Mouse (Mus musculus): ENCODE results near the gene Polr2l.

The Polr2l gene

DNA sequence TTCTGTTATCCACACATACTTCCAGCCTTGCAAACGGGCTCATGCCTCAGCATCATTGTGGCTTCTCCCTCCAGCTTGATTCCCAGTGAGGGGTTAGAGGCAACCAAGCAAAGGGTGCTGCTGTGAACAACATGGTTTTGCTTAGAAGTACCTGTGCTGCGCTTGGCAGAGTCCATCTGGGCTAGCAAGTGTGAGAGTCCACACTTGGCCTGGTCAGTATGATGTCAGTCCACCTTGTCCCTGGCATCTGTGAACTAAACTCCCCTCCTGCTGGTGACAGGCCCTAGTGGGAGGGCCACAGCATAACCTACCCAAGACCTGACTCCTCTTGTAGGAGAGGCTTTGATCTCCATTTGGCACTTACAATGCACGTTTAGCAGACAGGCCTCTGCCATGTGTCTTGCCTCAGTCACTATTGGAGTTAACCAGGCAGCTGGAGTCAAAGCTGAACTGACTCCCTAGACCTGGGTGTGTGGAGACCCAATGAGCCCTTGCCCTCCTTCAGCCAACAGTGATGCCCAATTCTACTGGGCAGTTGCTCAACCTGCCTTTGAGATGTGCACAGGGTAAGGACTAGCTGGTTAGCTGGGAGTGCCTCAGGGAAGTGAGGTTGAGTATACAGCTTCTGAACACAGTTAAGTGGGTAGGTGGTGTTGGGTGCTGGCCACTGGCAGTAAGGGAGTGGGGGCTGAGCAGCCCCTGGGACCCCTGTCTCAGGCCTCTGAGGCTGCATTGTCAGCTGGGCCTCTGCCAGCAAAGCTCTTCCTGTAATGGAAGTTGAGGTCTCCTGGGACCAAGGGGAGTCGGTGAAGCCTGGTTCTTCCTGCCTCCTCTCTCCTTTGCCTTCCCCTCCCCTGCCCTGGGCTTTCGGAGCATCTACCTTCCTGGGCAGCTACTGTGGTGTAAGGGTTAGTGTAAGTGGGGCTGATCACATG, 9.5 kb upstream of the Polr2l start:
- no peak for DNase-seq (ENCODE audit: low spot score in 2 of 2)

GRCm38 (mm10) chr7:141483114-141483653, 8.3 kb upstream of the Polr2l start:
- no peak for DNase-seq (ENCODE audit: low spot score in 2 of 2)

DNA sequence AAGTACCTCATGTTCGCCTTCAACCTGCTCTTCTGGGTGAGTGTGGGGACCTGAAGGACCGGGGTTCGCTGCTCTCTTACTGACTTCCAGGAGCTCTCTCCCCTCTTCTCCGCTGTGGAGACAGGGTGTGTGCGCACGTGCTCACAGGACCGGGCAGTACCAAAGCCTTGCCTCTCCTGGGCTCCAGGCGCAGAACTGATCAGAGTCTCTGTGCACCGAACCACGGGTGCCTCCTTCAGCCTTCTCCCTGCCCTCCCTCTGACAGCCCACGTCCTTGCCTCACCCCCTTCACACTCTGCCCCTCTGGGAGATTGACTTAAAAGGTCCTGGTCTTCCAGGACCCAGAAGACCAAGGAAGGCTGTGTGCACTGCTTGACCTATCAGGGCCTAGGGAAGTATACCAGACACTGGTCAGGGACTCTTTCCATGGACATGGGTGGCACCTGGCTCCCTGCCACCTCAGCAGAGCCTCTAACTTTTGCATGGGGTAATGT, 7.6 kb upstream of the Polr2l start:
- no peak for DNase-seq (ENCODE audit: low spot score in 2 of 2)

DNA sequence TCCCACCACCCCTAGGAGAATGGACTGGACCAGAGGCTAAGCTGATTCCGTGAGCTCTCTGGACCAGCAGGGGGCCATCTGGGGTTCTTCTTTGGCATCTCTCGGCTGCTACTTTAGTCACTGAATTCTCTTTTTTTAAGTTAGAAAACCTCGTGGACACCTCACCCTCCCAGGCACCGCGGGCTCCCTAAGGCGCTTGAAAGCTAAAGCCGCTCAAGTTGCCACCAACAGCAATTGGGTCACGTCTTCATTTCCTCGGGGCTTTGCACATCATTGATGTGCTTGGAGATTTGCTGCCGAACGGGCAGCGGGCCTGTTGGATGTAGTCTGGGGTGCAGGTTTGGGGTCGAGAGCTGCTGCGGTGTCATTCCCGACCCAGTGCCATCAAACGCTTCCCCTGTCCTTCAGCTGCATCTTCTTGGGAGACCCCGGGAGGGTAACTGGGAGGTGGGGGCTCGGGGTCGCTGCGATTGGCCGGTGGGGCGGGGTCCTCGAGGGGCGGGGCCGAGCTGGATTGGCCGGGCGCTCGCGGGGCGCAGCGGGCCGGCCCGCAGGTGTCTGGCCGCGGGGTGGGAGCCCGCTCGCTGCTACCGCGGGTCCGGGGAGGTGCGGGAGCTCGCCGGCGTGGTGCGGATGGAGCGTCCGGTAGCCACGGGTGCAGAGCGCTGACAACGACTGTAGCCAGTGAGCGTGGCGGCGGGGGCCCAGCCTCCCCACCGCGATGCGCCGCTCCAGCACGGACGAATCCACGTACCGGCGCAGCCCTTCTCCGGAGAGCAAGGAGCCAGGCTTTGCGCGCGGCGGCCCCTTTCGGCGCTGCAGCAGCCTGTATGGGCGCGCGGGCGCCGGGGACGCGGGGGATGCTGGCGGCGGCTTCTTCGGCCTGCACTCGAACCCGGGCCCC, 6.8 kb upstream of the Polr2l start:
- DNase-seq (ENCODE audit: low spot score in 2 of 2): peak; percentile 47 to 73

- DNase-seq (ENCODE audit: low spot score in 2 of 2): peak; percentile 67 to 76
These were observed 6.0 kb upstream of the Polr2l start for GRCm38 (mm10) chr7:141480842-141481497.

DNA sequence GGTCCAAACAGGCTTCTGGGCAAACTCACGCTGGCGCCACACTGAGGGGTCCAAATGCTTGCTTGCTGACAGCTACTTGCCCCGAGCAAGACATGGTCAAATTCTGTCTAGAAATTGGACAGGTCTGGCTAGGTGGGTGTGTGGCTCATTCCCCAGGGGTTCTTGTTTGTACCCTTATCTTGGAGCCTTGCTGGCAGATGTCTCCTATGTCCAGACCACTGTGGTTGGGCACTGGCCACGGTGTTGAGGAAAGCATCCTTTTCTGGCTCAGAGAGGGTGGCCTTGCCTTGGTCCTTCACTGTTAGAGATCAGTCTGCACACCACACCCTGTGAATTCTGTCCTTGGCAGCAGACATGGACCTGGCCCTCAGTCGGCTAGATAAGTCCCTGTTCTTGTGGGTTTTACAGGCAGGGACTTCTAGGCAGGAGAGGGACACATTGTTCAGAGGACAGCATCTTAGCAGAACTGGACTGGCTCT, 3.4 kb upstream of the Polr2l start:
- DNase-seq (ENCODE audit: low spot score in 2 of 2): peak in 1 of 2 experiments; percentile 23

DNA sequence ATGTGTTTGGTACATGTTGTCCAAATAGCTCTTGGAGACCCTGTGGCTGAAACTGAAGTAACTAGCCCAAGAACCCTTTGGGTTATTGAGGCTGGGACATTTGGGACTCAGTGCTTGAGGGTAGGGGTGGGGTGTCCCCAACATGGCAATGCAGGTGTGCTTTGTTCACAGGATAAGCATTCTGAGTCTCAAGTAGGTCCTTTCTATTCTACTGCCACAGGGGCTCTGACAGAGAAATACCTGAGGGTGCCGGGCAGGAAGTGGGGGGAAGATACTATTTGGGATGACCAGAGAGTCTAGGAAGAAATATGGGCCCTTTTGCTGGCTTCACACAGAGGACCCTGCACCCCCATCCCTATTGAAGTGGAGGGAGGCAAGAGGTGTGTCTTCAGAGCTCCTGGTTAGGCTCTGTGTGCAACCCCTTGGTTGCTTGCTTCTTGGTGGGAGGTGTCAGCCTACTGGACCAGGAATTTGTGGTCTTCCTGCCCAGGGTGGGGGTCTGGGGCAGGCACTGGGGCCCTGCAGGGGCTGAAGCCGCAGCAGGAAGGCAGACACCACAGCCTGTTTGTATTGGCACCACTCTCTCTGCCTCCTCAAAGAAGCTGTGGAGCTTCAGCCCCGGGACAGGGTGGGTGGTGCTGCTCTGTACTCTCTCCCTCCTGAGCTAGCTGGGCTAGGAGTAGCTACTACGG, 2.8 kb upstream of the Polr2l start:
- DNase-seq (ENCODE audit: low spot score in 2 of 2): no peak

DNA sequence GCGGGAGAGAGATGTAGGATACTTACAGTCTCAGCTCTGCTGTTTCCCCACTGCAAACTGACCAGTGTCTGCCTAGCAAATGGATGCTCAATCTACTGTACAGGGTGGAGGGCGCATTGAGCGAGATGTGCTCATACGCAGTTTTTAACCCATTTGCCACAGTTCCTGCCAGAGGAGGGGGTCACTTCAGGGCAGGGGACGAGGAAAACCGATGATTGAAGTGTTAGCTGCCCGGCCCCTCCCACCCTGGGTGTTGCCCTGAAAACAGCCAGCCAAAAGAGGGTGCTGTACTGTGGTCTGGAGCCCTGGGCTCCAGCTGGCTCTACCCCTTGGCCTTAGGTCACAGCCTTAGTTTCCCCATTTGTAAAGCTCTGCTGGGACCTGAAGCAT, 2.0 kb upstream of the Polr2l start:
- peak in 1 of 2 experiments; percentile 41 for DNase-seq (ENCODE audit: low spot score in 2 of 2)

DNA sequence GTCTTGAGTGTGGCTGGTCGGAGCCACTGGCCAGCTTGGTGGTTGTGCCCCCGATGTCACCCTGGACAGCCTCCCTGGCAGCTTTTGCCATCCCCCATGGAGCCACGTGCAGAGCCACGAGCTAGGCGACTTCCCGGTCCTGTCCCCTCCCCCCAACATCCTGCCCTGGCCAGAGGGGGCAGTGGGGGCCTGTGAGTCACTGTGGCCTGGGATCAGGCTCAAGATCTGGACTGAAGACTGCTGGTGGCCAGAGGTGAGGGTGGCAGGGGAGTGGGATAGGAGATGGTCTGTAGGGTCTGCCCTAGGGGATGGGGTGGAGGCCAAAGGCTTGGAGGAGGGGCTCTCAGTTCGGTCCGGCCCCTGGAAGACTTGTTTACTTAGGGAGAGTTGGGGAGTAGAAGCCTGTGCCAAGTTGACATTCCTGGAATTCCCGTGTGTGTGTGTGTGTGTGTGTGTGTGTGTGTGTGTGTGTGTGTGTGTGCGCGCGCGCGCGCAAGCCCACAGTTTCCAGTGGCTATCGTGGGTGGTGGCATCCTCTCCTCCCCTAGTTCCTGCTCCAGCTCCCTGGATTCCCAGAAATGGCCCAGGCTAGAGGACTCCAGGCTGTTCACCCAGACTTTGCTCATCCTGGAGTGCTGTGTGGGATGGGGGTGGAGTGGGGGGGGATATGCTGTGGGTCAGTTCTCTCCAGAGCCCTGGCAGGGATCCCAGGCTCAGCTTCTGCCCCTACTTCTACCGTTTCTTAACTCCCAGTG, 1.5 kb upstream of the Polr2l start:
- DNase-seq (ENCODE audit: low spot score in 2 of 2): peak; percentile 47 to 67

- no peak for DNase-seq (ENCODE audit: low spot score in 2 of 2)
These were observed 850 bp upstream of the Polr2l start for GRCm38 (mm10) chr7:141475805-141476158.

GRCm38 (mm10) chr7:141474160-141474559, 772 bp downstream of the Polr2l start:
- DNase-seq (ENCODE audit: low spot score in 2 of 2): no peak

DNA sequence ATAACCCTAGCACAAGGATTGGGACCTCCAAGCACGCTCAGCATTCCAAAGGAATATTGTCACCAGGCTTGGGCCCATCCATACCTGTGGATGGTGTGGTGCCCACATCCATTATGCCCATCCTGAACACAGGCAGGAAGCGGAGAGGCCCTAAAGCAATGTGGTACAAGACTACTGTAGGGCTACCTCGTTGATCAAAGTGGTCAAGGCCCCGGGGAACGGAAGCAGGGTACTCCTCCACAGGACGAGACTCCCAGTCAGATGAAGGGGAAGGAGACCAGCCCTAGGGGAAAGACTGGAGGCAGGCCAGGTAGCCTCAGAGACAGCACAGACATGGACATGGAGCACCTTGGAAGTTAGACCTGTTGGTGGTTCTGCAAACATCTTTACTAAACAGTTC, 2.2 kb downstream of the Polr2l start:
- DNase-seq (ENCODE audit: low spot score in 2 of 2): no peak

DNA sequence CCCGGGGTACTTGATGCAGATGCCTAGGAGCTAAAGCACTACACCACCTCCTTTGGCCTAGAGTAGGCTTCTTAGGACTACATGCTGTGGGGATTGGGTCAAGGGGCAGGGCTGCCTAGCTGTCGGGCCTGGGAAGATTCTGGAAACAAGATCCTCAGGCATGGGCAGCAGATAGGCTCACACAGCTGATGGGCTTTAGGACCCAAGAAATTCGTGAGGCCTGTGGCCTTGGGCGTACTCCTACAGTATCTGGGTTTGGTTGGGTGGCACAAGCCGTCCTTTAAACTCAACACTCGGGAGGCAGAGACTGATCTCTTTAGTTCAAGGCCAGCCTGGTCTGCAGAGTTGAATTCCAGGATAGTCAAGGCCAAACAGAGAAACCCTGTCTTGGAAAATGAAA, 2.7 kb downstream of the Polr2l start:
- no peak for DNase-seq (ENCODE audit: low spot score in 2 of 2)

- no peak for DNase-seq (ENCODE audit: low spot score in 2 of 2)
These were observed 3.7 kb downstream of the Polr2l start for GRCm38 (mm10) chr7:141471236-141471635.

GRCm38 (mm10) chr7:141470637-141470944, 4.3 kb downstream of the Polr2l start:
- no peak for DNase-seq (ENCODE audit: low spot score in 2 of 2)

GRCm38 (mm10) chr7:141469901-141470636, 4.9 kb downstream of the Polr2l start:
- no peak for DNase-seq (ENCODE audit: low spot score in 2 of 2)

- DNase-seq (ENCODE audit: low spot score in 2 of 2): no peak
These were observed 5.6 kb downstream of the Polr2l start for GRCm38 (mm10) chr7:141469352-141469751.

- DNase-seq (ENCODE audit: low spot score in 2 of 2): peak in 1 of 2 experiments; percentile 71
These were observed 6.3 kb downstream of the Polr2l start for GRCm38 (mm10) chr7:141468522-141469211.

DNA sequence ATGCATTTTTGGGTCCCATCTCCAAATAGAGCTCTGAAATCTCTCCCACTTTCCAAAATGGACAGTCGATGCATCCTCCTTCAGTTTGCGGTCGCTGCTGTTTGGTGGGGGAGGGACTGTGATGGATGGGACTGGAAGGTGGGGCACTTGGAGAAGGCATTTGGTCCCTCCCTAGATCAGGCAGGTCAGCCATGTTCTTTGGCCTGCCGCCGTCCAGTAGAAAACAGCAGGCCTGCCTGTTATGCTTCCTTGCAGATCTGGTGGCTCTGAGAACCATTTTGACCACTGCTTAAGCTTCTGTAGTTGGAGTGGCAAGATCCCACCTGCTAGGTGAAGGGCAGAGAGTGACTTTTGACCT, 6.8 kb downstream of the Polr2l start:
- DNase-seq (ENCODE audit: low spot score in 2 of 2): no peak

Measured in spleen, postnatal 10 days (tissue).